Mouse (Mus musculus): ENCODE measurements around the gene Ppp2r2d.

Ppp2r2d gene

DNA sequence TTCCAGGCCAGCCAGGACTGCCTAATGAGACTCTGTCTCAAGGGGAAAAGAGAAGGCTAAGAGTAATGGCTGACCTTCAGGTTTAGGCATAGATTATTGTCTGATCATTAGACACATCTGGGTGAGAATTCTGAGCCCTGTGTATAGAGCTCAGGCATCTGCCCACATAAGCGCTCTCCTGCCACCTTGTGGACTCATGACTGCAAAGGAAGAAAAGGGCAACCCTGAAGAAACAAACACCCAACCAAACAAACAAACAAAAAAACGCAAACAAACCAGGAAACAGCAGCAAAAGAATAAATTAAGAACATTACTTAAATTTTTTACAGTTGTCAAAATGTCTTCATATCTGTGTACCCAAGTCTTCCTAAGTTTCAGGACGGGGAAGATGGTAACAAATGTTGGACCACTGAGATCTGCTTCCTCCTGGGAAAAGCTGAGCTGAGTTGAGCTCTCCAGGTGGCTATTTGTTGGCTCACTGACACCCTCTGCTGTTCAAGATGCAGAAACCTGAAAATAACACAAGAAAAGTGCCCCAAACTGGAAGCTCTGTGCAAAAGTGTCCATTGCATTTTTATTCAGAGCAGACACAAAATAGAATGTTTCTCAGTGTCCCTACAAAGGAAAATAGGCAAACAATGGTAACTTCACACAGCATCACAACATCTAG is 78.0 kb downstream of the Ppp2r2d start:
- peak in 1 of 2 experiments; percentile 26 for DNase-seq (ENCODE audit: low spot score in 2 of 2)

DNA sequence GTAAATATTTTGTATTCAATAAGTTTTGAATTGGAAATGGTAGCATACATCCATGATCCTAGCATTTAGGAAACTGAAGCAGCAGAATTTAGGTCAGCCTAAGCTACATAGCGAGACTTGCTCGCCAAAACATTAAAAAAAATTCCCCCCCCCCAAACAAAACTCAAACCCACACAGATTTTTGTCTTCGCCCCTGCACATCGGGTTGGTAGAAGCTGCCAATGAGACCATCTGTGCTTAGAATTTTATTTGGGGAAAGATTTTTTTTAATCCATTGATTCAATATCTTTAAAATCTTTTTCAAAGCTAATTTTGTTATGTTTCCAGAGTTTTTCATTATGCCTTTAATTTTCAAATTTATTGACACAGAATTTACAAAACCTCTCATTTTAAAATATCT is 82.6 kb downstream of the Ppp2r2d start:
- DNase-seq (ENCODE audit: low spot score in 2 of 2), result no peak
